Mouse (Mus musculus) adrenal gland, postnatal 0 days (tissue): Measurements from ENCODE around the gene Zfp593. TPM values are rescaled to one million over a fixed set of nuclear protein-coding genes. Genes with fewer than 3 reads are reported as not detected.

Experiments
- polyA plus RNA-seq: library from polyadenylated mRNA; unstranded; fragments of >200 nt; fragmentation: Nextera tagmentation; extraction: Ambion mirVana; gene quantifications from 2 replicates; pipeline ENCODE4 v1.2.1, GENCODE M21; 2015

Zfp593 gene
- polyA plus RNA-seq, result 17.0 and 19.2 TPM in 2 replicates

DNA sequence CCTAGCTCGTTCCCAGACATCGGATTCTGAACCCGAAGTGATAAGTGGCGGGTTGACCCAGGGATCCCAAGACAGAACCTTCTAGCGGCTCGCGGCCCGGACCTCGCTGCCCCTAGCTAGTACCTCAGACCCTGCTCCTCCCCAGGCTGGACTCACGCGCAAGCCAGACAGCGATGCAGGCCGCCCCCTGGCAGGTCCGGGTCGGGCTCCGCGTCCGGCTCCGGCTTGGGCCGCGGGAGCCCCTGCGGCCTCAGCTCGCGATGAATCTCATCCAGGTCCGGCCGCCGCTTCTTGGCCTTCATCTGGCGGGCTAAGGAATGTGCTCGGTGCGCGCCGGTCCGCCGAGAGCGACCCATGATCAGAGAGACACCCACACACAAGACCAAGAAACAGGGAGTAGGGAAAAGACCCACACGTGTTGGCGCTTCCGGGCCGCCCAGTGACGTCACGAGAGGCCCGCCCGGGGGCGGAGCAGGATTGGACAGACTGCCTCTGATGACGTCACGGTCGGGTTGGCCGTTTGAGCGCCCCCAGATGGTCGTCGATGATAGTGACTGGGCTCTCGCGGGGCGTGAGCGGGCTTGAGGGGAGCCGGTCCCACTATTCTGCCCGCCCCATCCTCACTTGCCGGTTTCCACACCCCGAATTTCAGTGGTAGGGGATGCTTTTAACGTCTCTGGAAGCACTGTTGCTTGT is at the start of gene Zfp593:
Gene Zfp593, minus strand, starts transcription at position 445 of the 696 bp plus-strand sequence.

DNA sequence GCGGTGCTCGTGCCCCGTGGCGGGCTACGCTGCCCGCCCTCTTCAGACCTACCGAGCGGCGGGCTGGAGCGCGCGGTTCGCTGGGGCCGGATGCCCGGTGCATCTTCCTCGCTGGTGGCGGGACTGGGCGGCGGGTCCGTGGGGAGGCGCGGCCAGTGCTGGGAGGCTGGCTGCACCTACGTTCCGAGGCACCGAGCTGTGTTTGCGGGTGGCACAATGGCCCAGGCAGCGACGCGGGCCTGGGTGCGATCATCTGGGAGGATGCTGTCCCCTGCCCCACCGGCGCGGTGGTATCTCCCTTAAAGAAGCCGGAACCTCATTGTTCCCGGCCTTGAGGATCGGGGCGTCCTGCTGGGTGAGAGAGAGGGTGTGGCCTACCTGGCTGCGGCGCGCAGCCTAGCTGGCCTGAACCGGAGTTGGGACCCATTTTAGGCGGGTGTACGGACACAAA is 42.2 kb upstream of the Zfp593 start, which contains the start of gene Pdik1l:
Gene Pdik1l, minus strand, starts transcription at position 321 of the 451 bp plus-strand sequence.

DNA sequence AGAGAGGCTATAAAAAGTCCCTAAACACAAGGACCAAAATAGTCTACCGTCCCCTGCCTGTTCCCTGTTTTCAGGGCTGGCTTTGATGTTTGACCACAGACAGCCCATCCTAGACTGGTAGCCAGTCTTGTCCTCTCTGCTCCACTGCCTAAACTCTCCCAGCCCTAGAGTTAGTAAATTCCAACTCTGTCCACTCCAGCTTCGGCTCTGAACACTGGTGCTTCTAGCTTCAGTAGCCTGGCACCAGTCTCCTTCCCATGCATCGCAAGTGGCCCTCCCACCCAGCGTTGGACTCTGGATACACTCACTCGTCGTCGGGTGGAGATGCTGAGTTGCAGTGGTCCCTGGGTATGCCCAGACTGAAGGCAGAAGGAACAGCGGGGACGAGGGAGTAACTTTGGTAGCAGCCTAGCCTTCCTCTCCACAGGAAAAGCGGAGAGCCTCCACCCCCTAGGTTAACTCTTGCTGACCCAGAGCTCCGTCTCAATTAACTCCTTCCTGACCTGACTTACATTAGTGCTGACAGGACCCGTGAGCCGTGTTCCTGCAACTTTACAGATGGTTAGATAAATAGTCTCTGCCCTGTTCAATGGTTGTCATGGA is 8.4 kb upstream of the Zfp593 start, which contains the start of gene Grrp1:
Gene Grrp1, minus strand, starts transcription at position 385 of the 603 bp plus-strand sequence.

DNA sequence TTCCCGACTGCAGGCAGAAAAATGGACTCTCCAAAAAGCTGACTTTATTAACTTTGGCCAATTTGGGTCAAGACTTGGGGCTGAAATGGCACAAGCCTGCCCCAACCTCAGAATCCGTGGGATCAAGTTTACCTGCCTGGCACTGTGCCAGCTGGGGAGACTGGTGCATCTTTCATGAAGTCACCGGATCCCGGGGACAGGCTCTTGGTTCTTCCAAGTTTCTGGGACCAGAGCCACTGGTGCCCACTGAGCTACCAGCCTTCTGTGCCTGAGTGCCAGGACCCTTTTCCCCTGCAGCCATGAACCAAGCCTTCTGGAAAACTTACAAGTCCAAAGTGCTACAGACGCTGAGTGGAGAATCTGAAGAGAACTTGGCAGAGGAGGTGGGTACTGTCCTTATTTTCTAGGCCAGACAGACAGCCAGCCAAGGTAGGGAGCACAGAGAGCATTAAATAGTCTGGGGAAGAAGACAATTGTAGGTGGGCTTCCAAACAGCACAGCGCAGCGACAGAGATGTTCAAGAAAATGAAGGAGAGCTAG is 1.4 kb upstream of the Zfp593 start, which contains the start of gene Gm30191:
Gene Gm30191, plus strand, starts transcription at position 217 of the 540 bp plus-strand sequence.

DNA sequence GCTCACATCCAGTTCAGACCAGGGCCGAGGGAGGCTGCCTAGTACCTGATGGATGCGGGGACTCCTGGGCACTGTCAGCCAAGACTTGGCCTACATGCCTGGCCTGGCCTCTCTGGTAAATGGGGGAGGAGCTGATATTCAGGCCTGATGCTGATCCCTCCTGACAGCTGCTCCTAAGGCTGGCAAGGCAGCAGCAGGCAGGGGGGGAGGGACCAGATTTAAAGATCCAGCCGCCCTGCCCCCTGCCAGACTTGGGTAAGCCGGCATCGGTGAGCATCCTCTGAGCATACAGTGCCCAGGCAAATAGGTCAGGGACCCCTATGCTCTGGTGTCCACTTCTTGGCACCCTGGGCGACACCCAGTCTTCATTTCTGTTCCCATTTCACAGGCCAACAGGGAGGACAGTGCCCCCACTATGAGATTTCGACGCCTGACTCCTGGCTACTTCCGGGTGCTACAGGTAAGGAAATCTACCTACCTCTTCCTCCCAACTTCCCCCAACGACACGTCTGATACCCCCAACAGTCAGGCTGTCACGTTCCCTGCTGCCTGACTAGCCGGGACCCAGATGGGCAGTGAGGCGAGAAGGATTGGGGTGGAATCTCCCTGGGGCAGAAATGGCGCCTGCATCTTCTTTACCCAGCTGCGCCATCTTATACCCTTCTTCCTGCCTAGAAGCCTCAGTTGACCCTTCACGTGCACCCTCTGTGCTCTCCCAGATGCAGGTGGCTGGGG is 1.7 kb downstream of the Zfp593 start, which contains the start of gene E130218I03Rik:
Gene E130218I03Rik, plus strand, starts transcription at position 147 of the 735 bp plus-strand sequence.

DNA sequence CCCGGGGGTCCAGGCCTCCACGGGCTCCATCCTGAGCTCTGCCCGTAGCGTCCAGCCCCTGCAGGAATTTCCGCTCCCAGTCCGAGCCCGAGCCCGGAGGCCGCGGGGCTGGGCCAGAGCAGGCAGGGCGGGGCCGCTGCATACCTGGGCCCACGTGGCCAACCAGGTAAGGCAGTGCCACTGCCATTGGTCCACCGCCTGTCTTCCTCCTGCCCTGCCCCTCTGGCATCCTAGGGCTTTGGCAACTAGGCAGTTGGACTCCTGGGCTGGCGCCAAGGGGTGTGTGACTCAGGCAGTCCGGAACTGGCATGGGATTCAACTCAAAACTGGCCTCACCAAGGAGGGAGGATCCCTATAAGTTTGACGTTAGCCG is 7.1 kb downstream of the Zfp593 start, which contains the start of gene Cnksr1:
Gene Cnksr1, minus strand, starts transcription at position 121 of the 373 bp plus-strand sequence.

DNA sequence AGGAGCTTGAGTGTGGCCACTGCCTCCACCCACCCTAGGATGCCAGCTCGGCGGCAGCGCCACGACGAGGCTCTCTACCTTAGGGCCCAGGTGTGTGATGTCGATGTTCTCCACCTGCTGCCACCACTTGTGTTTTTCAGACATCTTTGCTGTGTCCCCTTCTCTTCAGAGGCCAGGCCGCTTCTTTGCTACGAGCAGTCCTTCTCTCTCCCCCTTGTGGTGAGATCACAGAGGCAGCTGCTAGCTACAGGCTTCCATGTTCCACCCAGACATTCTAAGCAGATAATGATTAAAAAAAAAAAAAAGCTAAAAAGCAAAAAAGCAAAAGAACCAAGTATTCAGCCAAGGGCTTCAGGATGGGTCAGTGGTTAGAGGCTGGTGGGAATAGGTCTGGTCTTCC is 18.2 kb downstream of the Zfp593 start, which contains the start of gene Catsper4:
Gene Catsper4, minus strand, starts transcription at position 190 of the 400 bp plus-strand sequence.

DNA sequence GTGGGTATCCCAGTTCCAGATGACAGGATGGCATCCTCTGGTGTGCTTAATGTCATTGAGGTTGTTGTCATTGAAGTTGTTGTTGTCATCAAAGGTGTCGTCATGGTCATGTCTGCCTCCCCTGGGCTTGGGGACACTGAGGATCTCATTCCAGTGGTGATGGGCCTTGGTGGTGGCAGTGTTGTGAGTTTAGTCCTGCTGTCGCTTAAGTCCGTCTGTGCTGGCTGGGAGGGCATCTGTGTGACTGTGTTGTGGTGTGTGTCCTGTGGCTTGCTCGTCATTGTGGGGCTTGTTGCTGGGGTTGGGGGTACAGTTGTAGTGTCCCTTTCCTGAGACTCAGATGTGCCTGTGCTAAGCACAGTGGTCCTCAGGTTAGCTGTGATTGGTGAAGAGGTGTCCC is 42.5 kb downstream of the Zfp593 start, which contains the start of gene Gm7534:
Gene Gm7534, minus strand, starts transcription at position 101 of the 400 bp plus-strand sequence.

Other genes starting within 250 kb of the Zfp593 start
- gene Dhdds, start 244.7 kb downstream of the Zfp593 start, polyA plus RNA-seq, result 25.2 and 34.1 TPM in 2 replicates
- gene Lin28a, start 226.8 kb downstream of the Zfp593 start, polyA plus RNA-seq, result 0.04 and 0.09 TPM in 2 replicates
- not detected in 2 replicates for gene Zfp683, start 191.8 kb downstream of the Zfp593 start, polyA plus RNA-seq
- 0.92 TPM in 1 of 2 replicates, not detected in the other for gene Crybg2, start 184.8 kb downstream of the Zfp593 start, polyA plus RNA-seq
- 24.9 and 36.6 TPM in 2 replicates for gene Cd52, start 150.5 kb downstream of the Zfp593 start, polyA plus RNA-seq
- gene Ubxn11, start 143.0 kb downstream of the Zfp593 start, polyA plus RNA-seq, result 4.0 and 8.7 TPM in 2 replicates
- 308 and 310 TPM in 2 replicates for gene Sh3bgrl3, start 116.8 kb downstream of the Zfp593 start, polyA plus RNA-seq
- gene Cep85, start 58.5 kb downstream of the Zfp593 start, polyA plus RNA-seq, result 24.0 and 39.9 TPM in 2 replicates
- not detected in 2 replicates for gene Gm7534, start 42.6 kb downstream of the Zfp593 start, polyA plus RNA-seq
- not detected in 2 replicates for gene Catsper4, start 18.2 kb downstream of the Zfp593 start, polyA plus RNA-seq
- 0.46 and 0.55 TPM in 2 replicates for gene Cnksr1, start 7.2 kb downstream of the Zfp593 start, polyA plus RNA-seq
- 0.17 TPM in 1 of 2 replicates, not detected in the other for gene E130218I03Rik, start 1.9 kb downstream of the Zfp593 start, polyA plus RNA-seq
- not detected in 2 replicates for gene Gm30191, start 1.3 kb upstream of the Zfp593 start, polyA plus RNA-seq
- 11.8 and 12.2 TPM in 2 replicates for gene Grrp1, start 8.5 kb upstream of the Zfp593 start, polyA plus RNA-seq
- gene Pdik1l, start 42.3 kb upstream of the Zfp593 start, polyA plus RNA-seq, result 12.5 and 15.1 TPM in 2 replicates
- 0.41 and 0.68 TPM in 2 replicates for gene Trim63, start 69.5 kb upstream of the Zfp593 start, polyA plus RNA-seq
- 5.0 and 7.6 TPM in 2 replicates for gene Slc30a2, start 97.6 kb upstream of the Zfp593 start, polyA plus RNA-seq
- gene Extl1, start 138.3 kb upstream of the Zfp593 start, polyA plus RNA-seq, result 1.0 and 1.9 TPM in 2 replicates
- gene Pafah2, start 150.7 kb upstream of the Zfp593 start, polyA plus RNA-seq, result 6.1 and 6.2 TPM in 2 replicates
- 570 and 1,127 TPM in 2 replicates for gene Stmn1, start 222.7 kb upstream of the Zfp593 start, polyA plus RNA-seq